Mouse (Mus musculus): Measurements from ENCODE around the gene Pigm. TPM values are rescaled to one million over a fixed set of nuclear protein-coding genes. Genes with fewer than 3 reads are reported as not detected.

Pigm gene
- polyA plus RNA-seq, 1 experiment from 2014 or later, result 12.6 TPM

DNA sequence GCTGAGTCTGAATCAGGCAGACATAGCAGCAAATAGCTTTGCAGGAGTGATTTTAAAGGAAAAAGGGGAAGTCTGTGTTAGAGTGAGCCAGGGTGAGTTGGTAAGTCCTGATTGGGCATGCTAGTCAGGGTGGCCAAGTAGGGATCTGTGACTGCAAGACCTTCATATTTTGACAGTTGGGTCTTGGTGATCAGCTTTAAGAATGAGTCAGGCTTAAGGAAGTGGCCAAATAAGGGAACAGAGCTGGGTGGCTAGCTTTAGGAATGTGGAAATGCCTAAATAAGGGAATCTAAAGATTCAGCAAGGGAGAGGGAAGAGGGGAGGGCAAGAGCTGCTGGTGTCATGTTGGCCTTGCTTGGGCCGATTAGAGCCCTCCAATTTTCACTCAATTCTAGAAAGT is 47.0 kb downstream of the Pigm start:
- WGBS, result 78% methylated on average over 1 of the region's 1 CpGs
- Histone ChIP-seq H3K27ac (replicated peaks; ENCODE audit: low read depth, low read length) (no peak overlapping the region), H3K4me3 (ENCODE audit: low read depth, low read length) (no peak overlapping the region), H3K4me1 (ENCODE audit: control insufficient read depth, insufficient read depth, low read length) (0 out of 2 replicates have a peak, but pooled peaks cover 2% of the 10 kb centered on the region), H3K27me3 (ENCODE audit: control insufficient read depth, insufficient read depth, low read length) (no peaks in the 10 kb centered on the region), H3K36me3 (ENCODE audit: control insufficient read depth, insufficient read depth, low read length) (no peaks in the 10 kb centered on the region), H3K9me3 (ENCODE audit: control insufficient read depth, low read length) (no peaks in the 10 kb centered on the region), H3K9ac (ENCODE audit: low read length) (no peak overlapping the region), H3K4me2 (ENCODE audit: low read depth, severe bottlenecking) (no peak overlapping the region)
- DNase-seq (ENCODE audit: low spot score), result no peak
- no peak for ATAC-seq (ENCODE audit: insufficient number of reproducible peaks, low FRiP score, low TSS enrichment, low read depth)

DNA sequence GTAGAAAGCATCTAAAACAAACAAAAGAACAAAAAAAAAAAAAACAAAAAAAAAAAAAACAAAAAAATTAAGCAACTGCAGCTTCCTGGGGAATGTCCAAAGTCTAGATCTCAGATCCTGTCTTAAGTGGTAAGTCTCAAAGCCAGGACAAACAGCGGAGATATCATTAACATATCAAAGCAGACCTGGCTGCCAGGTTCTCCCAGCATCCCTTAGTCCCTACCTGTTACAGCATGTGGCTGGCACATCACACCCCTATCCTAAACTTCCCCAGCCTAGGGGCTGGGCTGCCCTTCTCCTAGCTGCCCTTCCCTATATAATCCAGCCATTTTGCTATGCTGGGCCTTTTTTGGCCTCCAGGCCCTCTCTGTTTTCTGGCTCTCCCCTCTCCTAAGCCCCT is 50.1 kb downstream of the Pigm start:
- no peaks in the 10 kb centered on the region for H3K27me3 ChIP-seq (ENCODE audit: control insufficient read depth, insufficient read depth, low read length)

DNA sequence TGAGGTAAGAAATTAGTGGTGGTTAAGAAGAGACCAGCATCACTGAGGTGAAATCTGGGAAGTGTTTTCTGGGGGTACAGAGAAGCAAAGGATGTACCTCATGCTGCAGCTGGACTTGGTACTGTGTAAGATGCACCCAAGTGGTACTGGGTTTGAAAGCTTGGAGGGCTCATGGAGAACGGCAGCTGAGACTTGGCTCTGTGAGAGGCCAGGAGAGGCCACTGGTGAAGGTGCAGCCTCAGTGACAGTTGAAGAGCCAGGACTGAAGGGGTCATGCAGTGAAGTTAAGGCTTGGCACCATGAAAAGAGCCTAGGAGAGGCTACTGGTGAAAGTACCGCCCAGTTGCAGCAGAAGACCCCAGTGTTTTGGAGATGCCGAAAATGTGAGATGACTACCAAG is 51.5 kb downstream of the Pigm start:
- ATAC-seq (ENCODE audit: insufficient number of reproducible peaks, low FRiP score, low TSS enrichment, low read depth) (no peak), DNase-seq (ENCODE audit: low spot score) (no peak)
- Histone ChIP-seq H3K4me1 (ENCODE audit: control insufficient read depth, insufficient read depth, low read length) (no peaks in the 10 kb centered on the region), H3K9ac (ENCODE audit: low read length) (no peak overlapping the region), H3K27ac (replicated peaks; ENCODE audit: low read depth, low read length) (no peak overlapping the region), H3K36me3 (ENCODE audit: control insufficient read depth, insufficient read depth, low read length) (no peaks in the 10 kb centered on the region), H3K4me3 (ENCODE audit: low read depth, low read length) (no peak overlapping the region), H3K27me3 (ENCODE audit: control insufficient read depth, insufficient read depth, low read length) (no peaks in the 10 kb centered on the region), H3K4me2 (ENCODE audit: low read depth, severe bottlenecking) (no peak overlapping the region), H3K9me3 (ENCODE audit: control insufficient read depth, low read length) (no peaks in the 10 kb centered on the region)
- 90% methylated on average over 3 of the region's 3 CpGs for WGBS

More for the DNA sequence above, 50.1 kb downstream of the Pigm start:
- no peak overlapping the region for H3K27ac ChIP-seq (replicated peaks; ENCODE audit: low read depth, low read length)
- DNase-seq (ENCODE audit: low spot score) (no peak), ATAC-seq (ENCODE audit: insufficient number of reproducible peaks, low FRiP score, low TSS enrichment, low read depth) (no peak)
- H3K36me3 ChIP-seq (ENCODE audit: control insufficient read depth, insufficient read depth, low read length), result no peaks in the 10 kb centered on the region
- no peaks in the 10 kb centered on the region for H3K4me1 ChIP-seq (ENCODE audit: control insufficient read depth, insufficient read depth, low read length)
- no peak overlapping the region for H3K4me3 ChIP-seq (ENCODE audit: low read depth, low read length)
- 43% methylated on average over 1 of the region's 1 CpGs for WGBS
- no peak overlapping the region for H3K9ac ChIP-seq (ENCODE audit: low read length)
- H3K9me3 ChIP-seq (ENCODE audit: control insufficient read depth, low read length), result no peaks in the 10 kb centered on the region
- no peak overlapping the region for H3K4me2 ChIP-seq (ENCODE audit: low read depth, severe bottlenecking)

- 81% methylated on average over 1 of the region's 1 CpGs for WGBS
- Histone ChIP-seq H3K4me2 (ENCODE audit: low read depth, severe bottlenecking) (no peak overlapping the region), H3K4me1 (ENCODE audit: control insufficient read depth, insufficient read depth, low read length) (no peaks in the 10 kb centered on the region), H3K4me3 (ENCODE audit: low read depth, low read length) (no peak overlapping the region), H3K9me3 (ENCODE audit: control insufficient read depth, low read length) (no peaks in the 10 kb centered on the region), H3K27ac (replicated peaks; ENCODE audit: low read depth, low read length) (no peak overlapping the region), H3K9ac (ENCODE audit: low read length) (no peak overlapping the region), H3K27me3 (ENCODE audit: control insufficient read depth, insufficient read depth, low read length) (no peaks in the 10 kb centered on the region), H3K36me3 (ENCODE audit: control insufficient read depth, insufficient read depth, low read length) (no peaks in the 10 kb centered on the region)
- no peak for ATAC-seq (ENCODE audit: insufficient number of reproducible peaks, low FRiP score, low TSS enrichment, low read depth)
- no peak for DNase-seq (ENCODE audit: low spot score)
These were observed 52.3 kb downstream of the Pigm start for GRCm38 (mm10) chr1:172428614-172429013.

DNA sequence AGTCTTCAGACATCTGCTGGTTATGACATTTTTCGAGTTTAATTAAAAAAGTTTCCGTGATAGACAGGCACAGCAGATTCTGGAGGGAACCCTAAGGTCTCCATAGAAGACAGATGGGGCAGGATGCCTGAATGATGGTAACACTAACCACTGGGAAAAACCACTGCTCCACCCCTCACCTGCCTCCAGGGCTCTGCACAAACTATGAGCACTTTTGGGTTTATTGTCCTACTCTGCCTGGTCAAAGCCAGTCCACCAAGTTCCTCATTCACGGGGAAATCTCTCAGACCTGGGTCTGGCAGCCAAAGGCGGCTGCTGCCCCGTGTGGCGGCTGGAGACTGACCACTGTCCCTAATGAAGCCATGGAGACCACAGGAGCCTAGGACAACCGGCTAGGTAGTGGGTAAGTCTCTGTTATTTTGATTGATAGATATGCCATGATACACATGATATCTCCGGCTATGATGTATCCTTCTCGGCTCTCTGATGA is 54.4 kb downstream of the Pigm start:
- no peaks in the 10 kb centered on the region for H3K36me3 ChIP-seq (ENCODE audit: control insufficient read depth, insufficient read depth, low read length)
- no peak overlapping the region for H3K4me3 ChIP-seq (ENCODE audit: low read depth, low read length)
- WGBS, result 50% methylated on average over 9 of the region's 9 CpGs
- H3K4me1 ChIP-seq (ENCODE audit: control insufficient read depth, insufficient read depth, low read length), result no peaks in the 10 kb centered on the region
- H3K9me3 ChIP-seq (ENCODE audit: control insufficient read depth, low read length), result no peaks in the 10 kb centered on the region
- no peak overlapping the region for H3K4me2 ChIP-seq (ENCODE audit: low read depth, severe bottlenecking)
- H3K27me3 ChIP-seq (ENCODE audit: control insufficient read depth, insufficient read depth, low read length), result no peaks in the 10 kb centered on the region
- H3K27ac ChIP-seq (replicated peaks; ENCODE audit: low read depth, low read length), result no peak overlapping the region
- DNase-seq (ENCODE audit: low spot score), result no peak
- H3K9ac ChIP-seq (ENCODE audit: low read length), result no peak overlapping the region
- no peak for ATAC-seq (ENCODE audit: insufficient number of reproducible peaks, low FRiP score, low TSS enrichment, low read depth)

DNA sequence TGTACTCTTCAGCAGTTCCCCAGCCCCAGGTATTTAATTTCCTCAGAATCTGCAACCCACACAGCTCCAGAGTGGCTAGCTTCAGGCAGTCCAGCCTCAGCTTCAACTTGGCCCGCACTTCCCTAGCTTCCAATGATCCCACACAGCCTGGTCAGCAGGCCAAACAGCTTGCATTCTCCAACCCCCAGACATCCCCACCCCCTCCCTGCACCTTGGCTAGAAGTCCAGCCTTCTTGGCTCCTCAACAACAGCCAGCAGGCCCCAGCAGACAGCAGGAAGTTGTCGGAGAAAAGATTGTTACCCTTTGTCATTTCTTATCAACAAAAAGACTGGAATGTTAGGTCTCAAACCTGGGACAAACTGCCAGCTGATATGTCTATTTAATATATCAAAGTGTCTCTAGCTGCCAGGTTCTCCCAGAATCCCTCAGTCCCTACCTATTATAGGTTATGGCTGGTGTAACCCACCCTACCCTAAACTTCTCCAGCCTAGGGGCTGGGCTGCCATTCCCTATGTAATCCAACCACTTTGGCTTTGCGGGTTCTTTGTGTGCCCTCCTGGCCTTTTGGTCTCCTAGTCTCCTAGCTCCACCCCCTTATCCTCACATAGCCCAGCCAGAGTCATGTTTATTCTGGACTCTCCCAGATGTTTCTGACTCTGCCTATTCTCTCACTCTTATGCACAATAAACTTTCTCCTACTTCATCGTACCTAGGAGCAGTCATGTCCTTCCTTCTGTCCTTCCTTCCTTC is 55.7 kb downstream of the Pigm start:
- ATAC-seq (ENCODE audit: insufficient number of reproducible peaks, low FRiP score, low TSS enrichment, low read depth) (no peak), DNase-seq (ENCODE audit: low spot score) (no peak)
- H3K4me1 ChIP-seq (ENCODE audit: control insufficient read depth, insufficient read depth, low read length), result no peaks in the 10 kb centered on the region
- no peaks in the 10 kb centered on the region for H3K27me3 ChIP-seq (ENCODE audit: control insufficient read depth, insufficient read depth, low read length)
- 45% methylated on average over 4 of the region's 4 CpGs for WGBS
- no peak overlapping the region for H3K4me3 ChIP-seq (ENCODE audit: low read depth, low read length)
- no peaks in the 10 kb centered on the region for H3K9me3 ChIP-seq (ENCODE audit: control insufficient read depth, low read length)
- H3K36me3 ChIP-seq (ENCODE audit: control insufficient read depth, insufficient read depth, low read length), result no peaks in the 10 kb centered on the region
- H3K27ac ChIP-seq (replicated peaks; ENCODE audit: low read depth, low read length), result no peak overlapping the region
- no peak overlapping the region for H3K4me2 ChIP-seq (ENCODE audit: low read depth, severe bottlenecking)
- H3K9ac ChIP-seq (ENCODE audit: low read length), result no peak overlapping the region

- Histone ChIP-seq H3K4me2 (ENCODE audit: low read depth, severe bottlenecking) (no peak overlapping the region), H3K9ac (ENCODE audit: low read length) (no peak overlapping the region), H3K27me3 (ENCODE audit: control insufficient read depth, insufficient read depth, low read length) (no peaks in the 10 kb centered on the region), H3K9me3 (ENCODE audit: control insufficient read depth, low read length) (no peaks in the 10 kb centered on the region), H3K4me1 (ENCODE audit: control insufficient read depth, insufficient read depth, low read length) (no peaks in the 10 kb centered on the region), H3K36me3 (ENCODE audit: control insufficient read depth, insufficient read depth, low read length) (no peaks in the 10 kb centered on the region), H3K4me3 (ENCODE audit: low read depth, low read length) (no peak overlapping the region), H3K27ac (replicated peaks; ENCODE audit: low read depth, low read length) (no peak overlapping the region)
- 87% methylated on average over 3 of the region's 3 CpGs for WGBS
- ATAC-seq (ENCODE audit: insufficient number of reproducible peaks, low FRiP score, low TSS enrichment, low read depth), result no peak
- no peak for DNase-seq (ENCODE audit: low spot score)
These were observed 56.2 kb downstream of the Pigm start for GRCm38 (mm10) chr1:172432587-172432955.

GRCm38 (mm10) chr1:172433012-172433850 is 56.9 kb downstream of the Pigm start:
- no peak overlapping the region for H3K27ac ChIP-seq (replicated peaks; ENCODE audit: low read depth, low read length)
- no peak overlapping the region for H3K4me2 ChIP-seq (ENCODE audit: low read depth, severe bottlenecking)
- DNase-seq (ENCODE audit: low spot score) (no peak), ATAC-seq (ENCODE audit: insufficient number of reproducible peaks, low FRiP score, low TSS enrichment, low read depth) (no peak)
- H3K4me3 ChIP-seq (ENCODE audit: low read depth, low read length), result no peak overlapping the region
- no peaks in the 10 kb centered on the region for H3K4me1 ChIP-seq (ENCODE audit: control insufficient read depth, insufficient read depth, low read length)
- H3K9me3 ChIP-seq (ENCODE audit: control insufficient read depth, low read length), result no peaks in the 10 kb centered on the region
- WGBS, result 82% methylated on average over 20 of the region's 20 CpGs
- no peak overlapping the region for H3K9ac ChIP-seq (ENCODE audit: low read length)
- H3K27me3 ChIP-seq (ENCODE audit: control insufficient read depth, insufficient read depth, low read length), result no peaks in the 10 kb centered on the region
- H3K36me3 ChIP-seq (ENCODE audit: control insufficient read depth, insufficient read depth, low read length), result no peaks in the 10 kb centered on the region
